Mouse (Mus musculus): ENCODE measurements around the gene Vax2.

The Vax2 gene

GRCm38 (mm10) chr6:83711067-83711675 lies at the start of gene Vax2:
Gene Vax2, plus strand, starts transcription at chr6:83711264.
- peak; percentile 95 for DNase-seq (ENCODE audit: low spot score)

GRCm38 (mm10) chr6:83665009-83665408 lies 46.1 kb upstream of the Vax2 start:
- DNase-seq (ENCODE audit: low spot score) = no peak

- peak; percentile 80 for DNase-seq (ENCODE audit: low spot score)
These were observed 37.7 kb upstream of the Vax2 start for GRCm38 (mm10) chr6:83673395-83673794.

- DNase-seq (ENCODE audit: low spot score) = no peak
These were observed 33.3 kb upstream of the Vax2 start, which contains the start of gene Cd207 for GRCm38 (mm10) chr6:83677757-83678156. Gene Cd207, minus strand, starts transcription at chr6:83677857.

- no peak for DNase-seq (ENCODE audit: low spot score)
These were observed 21.7 kb upstream of the Vax2 start for GRCm38 (mm10) chr6:83689374-83689773.

GRCm38 (mm10) chr6:83690277-83690676 lies 20.8 kb upstream of the Vax2 start:
- DNase-seq (ENCODE audit: low spot score) = peak; percentile 70

GRCm38 (mm10) chr6:83690936-83691335 lies 20.1 kb upstream of the Vax2 start:
- no peak for DNase-seq (ENCODE audit: low spot score)

GRCm38 (mm10) chr6:83692962-83693361 lies 18.1 kb upstream of the Vax2 start:
- DNase-seq (ENCODE audit: low spot score) = no peak

GRCm38 (mm10) chr6:83693835-83694234 lies 17.2 kb upstream of the Vax2 start:
- peak; percentile 84 for DNase-seq (ENCODE audit: low spot score)

- peak; percentile 44 for DNase-seq (ENCODE audit: low spot score)
These were observed 15.3 kb upstream of the Vax2 start for GRCm38 (mm10) chr6:83695731-83696130.

GRCm38 (mm10) chr6:83696684-83697083 lies 14.4 kb upstream of the Vax2 start:
- DNase-seq (ENCODE audit: low spot score) = no peak

GRCm38 (mm10) chr6:83697932-83698331 lies 13.1 kb upstream of the Vax2 start:
- no peak for DNase-seq (ENCODE audit: low spot score)

GRCm38 (mm10) chr6:83699971-83700370 lies 11.1 kb upstream of the Vax2 start:
- no peak for DNase-seq (ENCODE audit: low spot score)

GRCm38 (mm10) chr6:83701001-83701400 lies 10.1 kb upstream of the Vax2 start:
- no peak for DNase-seq (ENCODE audit: low spot score)

- DNase-seq (ENCODE audit: low spot score) = no peak
These were observed 8.7 kb upstream of the Vax2 start for GRCm38 (mm10) chr6:83702146-83702999.

GRCm38 (mm10) chr6:83703000-83703721 lies 7.9 kb upstream of the Vax2 start:
- no peak for DNase-seq (ENCODE audit: low spot score)

- no peak for DNase-seq (ENCODE audit: low spot score)
These were observed 7.4 kb upstream of the Vax2 start for GRCm38 (mm10) chr6:83703722-83704078.

GRCm38 (mm10) chr6:83704294-83704693 lies 6.8 kb upstream of the Vax2 start:
- DNase-seq (ENCODE audit: low spot score) = no peak

GRCm38 (mm10) chr6:83704701-83705100 lies 6.4 kb upstream of the Vax2 start:
- no peak for DNase-seq (ENCODE audit: low spot score)

- no peak for DNase-seq (ENCODE audit: low spot score)
These were observed 3.1 kb upstream of the Vax2 start for GRCm38 (mm10) chr6:83707738-83708510.

- DNase-seq (ENCODE audit: low spot score) = peak; percentile 69
These were observed 550 bp upstream of the Vax2 start for GRCm38 (mm10) chr6:83710361-83711066.
